Mouse (Mus musculus): ENCODE data around the gene Jph2. TPM values are rescaled to one million over a fixed set of nuclear protein-coding genes. Genes with fewer than 3 reads are reported as not detected.

The Jph2 gene
- total RNA-seq (2014; fragmentation: Nextera tagmentation) (not detected in 2 replicates), total RNA-seq (2017) (not detected in 2 replicates)

DNA sequence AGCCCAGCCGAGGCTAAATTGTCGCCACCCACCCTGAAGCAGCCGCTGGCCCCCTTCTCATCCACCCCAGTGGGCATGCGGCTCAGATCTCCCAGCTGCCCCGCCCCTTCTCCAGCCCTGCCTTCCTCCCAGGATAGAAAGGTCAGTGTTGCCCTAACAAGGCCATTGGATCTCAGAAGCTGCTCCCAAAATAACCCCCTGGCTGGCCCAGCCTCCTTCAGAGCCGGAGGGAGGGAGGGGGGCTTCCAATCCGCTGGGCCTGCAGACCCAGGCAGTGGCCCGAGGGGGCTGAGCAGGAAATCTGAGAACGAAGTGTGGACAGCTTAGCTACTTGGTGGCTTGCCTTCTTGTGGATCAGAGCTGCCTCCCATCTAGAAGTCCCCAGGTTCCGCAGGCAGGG lies at the start of gene Jph2:
Gene Jph2, minus strand, starts transcription at position 89 of the 400 bp plus-strand sequence.
- ATAC-seq (replicated peaks; ENCODE audit: poor library complexity, severe bottlenecking): no peak

DNA sequence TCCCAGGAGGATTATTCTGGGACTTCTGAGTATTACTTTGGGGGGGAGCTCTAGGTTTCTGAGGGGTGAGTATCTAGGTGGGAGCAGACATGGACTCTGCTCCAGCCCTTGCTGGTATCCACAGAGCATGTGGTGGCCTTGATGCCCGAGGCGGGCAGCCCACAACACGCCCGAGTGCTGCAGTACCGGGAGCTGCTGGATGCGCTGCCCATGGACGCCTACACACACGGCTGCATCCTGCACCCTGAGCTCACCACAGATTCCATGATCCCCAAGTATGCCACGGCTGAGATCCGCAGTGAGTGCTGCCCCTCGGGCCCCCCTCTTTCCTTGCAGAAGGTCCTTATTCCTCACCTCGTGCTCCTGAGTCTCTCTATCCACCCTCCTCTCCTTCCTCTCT lies 49.6 kb upstream of the Jph2 start:
- ATAC-seq (replicated peaks; ENCODE audit: poor library complexity, severe bottlenecking): no peak

DNA sequence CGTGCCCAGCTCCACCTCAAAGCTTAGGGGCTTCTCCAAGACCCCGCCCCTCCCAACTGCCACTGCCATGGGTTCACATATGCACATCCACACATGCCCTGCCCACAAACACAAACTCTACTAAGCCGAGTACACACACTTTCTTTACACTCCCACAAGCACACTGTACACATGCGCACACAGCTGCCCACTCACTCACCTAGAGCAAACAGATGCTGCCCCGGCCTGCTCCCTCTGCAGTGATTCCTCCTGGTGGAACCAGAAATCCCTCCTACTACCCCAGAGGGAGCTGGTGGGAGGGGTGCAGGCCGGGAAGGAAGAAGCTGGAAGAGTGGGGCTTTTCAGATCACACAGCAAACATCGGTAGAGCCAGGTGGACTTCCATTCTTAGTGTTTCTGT lies 46.2 kb upstream of the Jph2 start:
- no peak for ATAC-seq (replicated peaks; ENCODE audit: poor library complexity, severe bottlenecking)

DNA sequence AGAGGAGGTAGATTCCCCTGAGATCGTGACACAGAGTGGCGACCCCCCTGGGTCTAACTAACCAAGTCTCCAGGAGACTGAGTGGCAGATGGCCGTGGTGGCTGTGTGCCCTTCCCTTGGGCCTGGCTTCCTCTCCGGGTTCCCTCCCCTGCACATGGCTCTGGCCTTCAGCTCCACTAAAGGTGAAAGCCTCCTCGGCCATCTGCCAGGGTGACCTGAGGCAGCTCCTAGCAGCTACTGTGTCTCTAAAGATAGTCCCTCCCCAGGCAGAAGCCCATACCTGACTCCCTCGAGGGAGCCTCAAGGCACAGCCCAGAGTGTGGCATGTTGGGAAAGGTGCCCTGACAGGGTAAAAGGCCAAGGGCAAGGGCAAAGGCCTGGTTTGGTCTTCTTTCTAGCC lies 45.8 kb upstream of the Jph2 start:
- no peak for ATAC-seq (replicated peaks; ENCODE audit: poor library complexity, severe bottlenecking)

DNA sequence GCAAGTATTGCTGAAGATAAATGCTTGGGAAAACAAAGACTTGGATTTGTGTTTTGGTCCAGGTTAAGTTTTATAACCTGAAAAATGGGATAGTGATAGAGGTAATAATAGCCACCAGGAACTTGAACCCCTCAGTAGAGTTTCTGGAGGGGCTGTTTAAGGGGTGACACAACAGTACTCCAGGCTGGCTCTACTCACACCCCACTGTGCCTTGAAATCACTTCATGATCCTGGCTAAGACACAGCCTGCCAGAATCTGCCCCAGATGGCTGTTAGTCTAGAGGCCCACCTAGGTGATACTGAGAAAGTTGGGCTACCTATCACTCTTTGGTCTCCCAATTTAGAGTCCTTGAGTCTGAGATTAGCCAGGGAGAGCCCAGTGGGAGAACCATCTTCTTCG lies 41.7 kb upstream of the Jph2 start:
- no peak for ATAC-seq (replicated peaks; ENCODE audit: poor library complexity, severe bottlenecking)

DNA sequence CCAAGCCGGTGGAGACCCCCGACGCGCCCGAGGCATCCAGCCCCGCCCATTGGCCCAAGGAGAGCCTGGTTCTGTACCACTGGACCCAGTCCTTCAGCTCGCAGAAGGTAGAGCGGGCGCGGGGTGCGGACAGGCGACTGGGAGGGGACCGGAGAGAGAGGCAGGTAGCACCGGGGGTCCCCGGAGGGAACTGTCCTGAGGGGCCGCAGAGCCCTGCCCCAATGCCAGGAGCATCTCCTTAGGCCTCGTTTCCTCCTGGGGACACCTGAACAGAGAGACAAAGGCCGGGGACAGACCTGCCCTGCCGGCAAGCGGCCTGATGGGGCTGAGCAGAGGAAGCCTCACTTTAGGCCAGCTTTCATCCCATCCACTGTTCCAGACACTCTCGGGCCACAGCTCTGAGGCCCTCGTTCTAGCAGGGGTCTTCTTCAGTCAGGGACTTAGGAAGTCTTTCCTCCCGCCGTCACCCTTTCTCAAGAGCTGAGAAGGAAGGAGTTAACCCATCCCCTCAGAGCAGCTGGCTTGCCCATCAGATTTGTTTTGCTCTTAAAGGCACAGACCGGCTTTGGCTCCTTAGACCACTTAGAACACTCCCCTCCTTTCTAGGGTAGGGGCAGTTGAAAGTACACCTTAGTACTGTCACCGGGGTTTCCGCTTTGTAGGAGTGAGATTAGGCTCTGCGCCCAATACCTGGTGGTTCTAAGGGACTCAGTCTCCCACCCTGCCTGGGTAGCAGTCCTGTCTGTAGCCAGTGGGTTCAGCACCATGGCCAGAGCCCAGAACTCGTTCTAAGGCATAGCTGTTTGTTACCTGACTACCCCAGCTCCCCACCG lies 41.0 kb upstream of the Jph2 start:
- ATAC-seq (replicated peaks; ENCODE audit: poor library complexity, severe bottlenecking): peak; percentile 43; the same call in 1 of the 2 replicates

DNA sequence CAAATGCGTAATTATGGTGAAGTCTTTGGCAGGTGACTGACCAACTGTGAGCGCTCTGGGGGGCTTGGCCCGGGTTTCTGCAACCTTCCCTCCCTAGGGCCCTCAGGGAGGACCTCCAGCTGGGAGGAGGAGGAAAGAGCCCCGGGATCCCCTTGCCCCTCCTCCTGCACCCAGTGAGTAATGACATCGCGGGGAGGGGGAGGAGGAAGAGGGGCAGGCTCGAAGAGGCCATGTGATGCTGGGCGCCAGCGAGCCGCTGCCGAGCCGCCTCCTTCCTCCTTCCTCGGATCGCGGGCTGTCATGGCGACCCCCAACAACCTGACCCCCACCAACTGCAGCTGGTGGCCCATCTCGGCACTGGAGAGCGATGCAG lies 40.4 kb upstream of the Jph2 start, which contains the start of gene Gdap1l1:
Gene Gdap1l1, plus strand, starts transcription at position 231 of the 373 bp plus-strand sequence.
- ATAC-seq (replicated peaks; ENCODE audit: poor library complexity, severe bottlenecking): peak; percentile 40

DNA sequence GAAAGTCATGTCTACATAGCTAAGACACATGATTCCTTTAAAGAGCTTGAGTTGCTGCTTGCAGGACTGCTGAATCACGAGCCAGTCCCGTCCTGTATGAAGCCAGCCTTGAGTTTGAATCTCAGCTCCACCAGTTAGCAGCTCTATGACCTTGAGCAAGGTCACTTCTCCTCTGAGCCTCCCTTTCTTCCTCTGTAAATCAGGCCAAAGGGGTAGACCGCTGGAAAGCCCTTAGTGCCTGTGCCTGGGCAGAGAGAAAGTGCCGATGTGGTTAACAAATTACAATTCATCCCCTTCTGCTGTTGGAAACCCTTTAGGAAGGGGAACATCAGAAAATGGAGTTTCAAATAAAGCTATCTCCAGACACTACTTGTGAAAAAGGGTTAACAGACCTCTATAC lies 40.0 kb upstream of the Jph2 start:
- ATAC-seq (replicated peaks; ENCODE audit: poor library complexity, severe bottlenecking): no peak

DNA sequence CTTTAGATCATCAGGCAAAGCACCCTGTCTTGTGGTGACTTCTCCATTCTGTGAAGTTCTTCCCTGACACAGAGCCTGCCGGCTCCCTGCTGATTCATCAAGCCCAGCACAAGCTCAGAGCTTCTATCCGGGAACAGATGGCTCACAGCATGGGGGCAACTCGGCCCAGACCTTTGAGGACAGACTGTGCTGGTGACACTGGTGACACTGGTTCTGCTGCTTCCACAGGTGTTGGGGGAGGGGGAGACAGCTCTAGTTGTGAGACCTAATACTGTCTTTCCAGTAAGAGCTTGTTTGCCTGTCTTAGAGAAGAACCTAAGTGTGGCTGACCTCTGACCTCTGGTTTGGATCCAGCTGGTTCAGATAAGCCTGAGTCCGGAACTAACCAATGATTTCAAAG lies 36.2 kb upstream of the Jph2 start:
- ATAC-seq (replicated peaks; ENCODE audit: poor library complexity, severe bottlenecking): peak; percentile 20; the same call in 1 of the 2 replicates

DNA sequence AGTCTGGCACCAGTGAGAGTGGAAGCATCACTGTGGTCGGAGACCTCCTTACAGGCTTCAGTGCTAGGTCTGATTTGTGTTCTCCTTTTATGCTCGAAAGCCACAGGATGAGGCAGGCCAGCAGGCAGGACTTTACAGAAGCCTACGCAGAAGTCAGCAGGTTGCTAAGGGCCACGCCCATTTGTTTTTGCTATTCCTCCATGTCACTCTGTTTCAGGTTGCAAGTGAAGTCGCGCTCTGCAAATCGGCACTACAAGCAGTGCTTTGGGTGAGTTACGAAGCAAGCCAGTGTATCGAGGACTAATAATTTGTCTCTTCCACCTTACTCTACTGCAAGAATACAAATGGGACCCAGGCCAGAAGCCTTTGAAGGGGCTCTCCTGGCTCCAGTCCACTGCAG lies 33.5 kb upstream of the Jph2 start:
- ATAC-seq (replicated peaks; ENCODE audit: poor library complexity, severe bottlenecking): no peak

DNA sequence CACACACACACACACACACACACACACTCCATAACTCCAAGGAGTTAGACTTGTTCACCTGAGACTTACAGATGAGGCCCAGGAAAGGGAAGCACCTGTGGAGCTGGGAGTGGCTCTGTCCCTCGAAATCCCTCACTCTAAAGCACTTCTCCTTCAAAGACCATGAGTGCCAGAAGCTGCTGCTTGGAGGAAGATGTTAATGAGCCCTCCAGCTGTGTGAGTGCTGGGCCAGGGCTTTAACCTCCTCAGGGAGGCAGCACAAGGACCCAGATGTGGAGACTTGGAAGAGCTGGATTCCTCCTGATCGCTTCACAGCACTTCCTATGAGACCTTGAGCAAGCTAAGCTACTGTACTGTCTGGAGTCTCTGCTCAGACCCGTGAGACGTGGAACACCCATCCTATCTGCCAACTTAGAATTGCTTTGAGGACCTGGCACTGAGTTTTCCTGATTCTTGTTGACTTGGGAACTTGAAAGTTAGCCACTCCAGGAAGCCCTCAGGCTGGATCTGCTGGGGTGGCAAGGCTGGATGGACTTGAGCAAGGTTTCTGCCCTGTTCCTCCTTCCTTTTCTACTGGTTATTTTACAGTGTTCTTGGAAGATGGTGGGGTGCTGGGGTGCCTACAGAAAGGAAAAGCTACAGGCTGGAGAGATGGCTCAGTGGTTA lies 30.7 kb upstream of the Jph2 start:
- ATAC-seq (replicated peaks; ENCODE audit: poor library complexity, severe bottlenecking): no peak

DNA sequence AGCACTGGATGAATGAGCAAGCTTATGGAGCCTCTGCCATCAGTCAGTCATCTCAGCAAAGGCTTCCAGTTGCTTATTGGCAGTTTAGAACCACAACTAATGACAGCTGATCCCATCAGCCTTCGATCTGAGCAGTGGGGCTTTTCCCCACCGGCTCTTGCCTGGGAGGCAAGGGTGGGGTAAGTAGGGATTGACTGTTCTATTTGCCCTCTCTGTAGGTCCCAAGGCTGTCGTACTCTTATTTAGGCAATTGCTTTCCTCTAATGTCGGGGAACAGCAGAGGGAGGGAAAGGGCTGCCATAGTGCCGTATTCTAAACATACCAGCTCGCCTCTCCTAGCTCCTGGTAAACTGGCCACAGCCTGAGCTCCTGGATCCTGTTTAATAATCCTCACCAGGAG lies 26.8 kb upstream of the Jph2 start, which contains the start of gene Oser1:
Gene Oser1, minus strand, starts transcription at position 101 of the 400 bp plus-strand sequence.
- ATAC-seq (replicated peaks; ENCODE audit: poor library complexity, severe bottlenecking): no peak

DNA sequence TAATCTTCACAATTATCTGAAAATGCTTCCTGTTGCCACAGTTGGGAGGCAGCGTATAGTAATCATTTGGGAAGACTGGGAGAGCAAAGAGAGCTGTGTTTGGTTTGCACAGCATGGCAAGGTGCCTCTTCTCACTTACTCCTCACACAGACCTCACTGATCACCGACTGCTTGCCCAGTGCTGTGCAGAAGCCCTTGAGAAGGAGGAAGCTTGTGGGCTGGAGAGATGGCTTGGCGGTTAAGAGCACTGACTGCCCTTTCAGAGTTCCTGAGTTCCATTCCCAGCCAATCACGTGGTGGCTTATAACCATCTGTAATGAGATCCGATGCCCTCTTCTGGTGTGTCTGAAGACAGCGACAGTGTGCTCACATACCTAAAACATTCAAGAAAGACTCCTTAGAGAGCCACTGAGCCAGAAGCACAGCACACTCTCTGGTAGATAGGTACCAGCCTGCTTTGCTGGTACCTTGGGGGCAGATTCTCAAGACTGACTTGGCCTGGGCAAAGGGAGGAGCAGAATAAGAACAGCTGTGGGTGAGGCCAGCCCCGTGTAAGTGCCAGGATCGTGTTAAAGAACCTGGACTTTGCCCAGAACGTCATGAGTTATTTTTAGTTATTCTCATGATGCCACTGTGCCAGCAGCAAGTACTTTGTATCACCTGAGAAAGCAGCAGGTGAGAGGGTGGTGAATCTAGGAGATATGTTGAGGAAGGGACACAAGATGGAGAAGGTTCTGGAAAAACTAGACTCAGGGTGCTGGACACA lies 25.3 kb upstream of the Jph2 start:
- 0 out of 2 replicates have a peak, but pooled peaks have one; percentile 11 for ATAC-seq (replicated peaks; ENCODE audit: poor library complexity, severe bottlenecking)

DNA sequence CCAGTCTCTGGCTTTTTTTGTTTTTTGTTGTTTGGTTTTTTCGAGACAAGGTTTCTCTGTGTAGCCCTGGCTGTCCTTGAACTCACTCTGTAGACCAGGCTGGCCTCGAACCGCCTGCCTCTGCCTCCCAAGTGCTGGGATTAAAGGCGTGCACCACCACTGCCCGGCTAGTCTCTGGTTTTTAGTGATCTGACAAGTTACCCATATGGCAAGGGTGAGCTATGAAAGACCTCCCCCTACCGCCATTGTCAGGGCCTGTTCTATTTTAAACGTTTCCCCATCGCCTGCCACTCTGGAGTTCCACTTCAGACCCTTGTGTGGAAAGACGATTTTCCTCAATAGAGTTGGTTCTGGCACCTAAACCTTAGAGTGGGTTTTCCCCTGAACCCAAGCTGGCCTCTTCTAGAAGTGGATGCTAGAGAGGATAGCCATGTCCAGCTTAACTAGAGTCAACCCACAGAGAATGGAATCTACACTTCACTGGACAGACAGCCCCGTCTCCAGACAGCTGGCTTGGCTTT lies 22.6 kb upstream of the Jph2 start:
- ATAC-seq (replicated peaks; ENCODE audit: poor library complexity, severe bottlenecking): no peak

DNA sequence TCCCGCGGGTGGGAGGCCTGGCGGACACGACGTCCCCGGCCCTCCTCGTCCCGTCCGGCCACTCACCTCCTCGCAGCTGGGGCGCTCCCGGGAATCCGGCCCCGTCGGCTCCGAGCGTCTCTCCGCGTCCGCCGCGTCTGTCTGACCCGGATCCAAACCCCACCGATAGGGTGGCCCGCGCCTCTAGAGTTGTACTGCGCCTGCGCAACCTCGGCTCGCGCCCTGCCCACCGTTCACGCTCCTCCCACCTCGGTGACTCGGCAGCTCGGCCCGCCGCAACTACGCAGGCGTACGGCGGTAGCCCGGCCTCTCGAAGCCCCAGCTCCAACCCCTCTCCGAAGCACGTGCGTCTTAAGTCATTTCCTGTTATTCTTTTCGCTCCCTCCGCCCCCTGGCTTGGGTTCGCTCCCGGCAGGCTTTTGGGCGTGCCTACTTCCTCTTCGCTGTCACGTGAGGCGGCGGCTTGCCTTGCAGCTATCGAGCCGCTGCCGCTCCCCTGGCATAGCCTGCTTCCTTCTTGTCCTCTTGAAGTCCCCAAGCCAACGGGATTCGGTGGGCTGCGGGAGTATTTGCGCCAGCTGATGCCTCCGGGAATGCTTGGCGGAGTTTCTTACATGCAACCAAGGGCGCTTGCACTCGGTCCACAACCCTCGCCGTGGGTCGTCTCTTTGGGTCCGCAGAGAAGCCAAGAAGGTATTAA lies 21.7 kb upstream of the Jph2 start:
- peak; percentile 81 for ATAC-seq (replicated peaks; ENCODE audit: poor library complexity, severe bottlenecking)

DNA sequence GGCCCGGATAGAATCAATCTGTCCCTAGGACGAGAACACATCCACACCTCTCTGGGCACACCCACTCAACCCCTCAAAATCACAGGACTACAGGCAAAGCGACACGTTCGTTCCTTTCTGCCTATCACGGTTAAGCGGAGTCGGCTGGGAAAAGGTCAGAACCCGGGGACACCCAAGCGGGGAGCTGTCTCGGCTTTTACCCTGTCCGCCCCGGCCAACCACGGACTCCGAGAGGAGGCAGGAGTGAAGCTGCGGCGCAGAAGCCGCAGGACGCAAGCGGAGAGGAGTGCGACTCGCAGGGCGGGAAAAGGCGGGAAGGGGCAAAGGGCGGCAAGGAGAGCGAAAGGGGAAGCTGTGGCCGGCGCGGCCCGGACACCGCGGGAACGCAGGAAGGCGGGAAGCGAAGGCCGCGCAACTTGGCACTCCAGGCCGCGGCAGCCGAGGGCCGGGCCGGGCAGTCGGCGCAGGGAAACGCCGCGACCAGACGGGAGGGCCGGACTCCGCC lies 21.1 kb upstream of the Jph2 start:
- peak; percentile 57 for ATAC-seq (replicated peaks; ENCODE audit: poor library complexity, severe bottlenecking)

DNA sequence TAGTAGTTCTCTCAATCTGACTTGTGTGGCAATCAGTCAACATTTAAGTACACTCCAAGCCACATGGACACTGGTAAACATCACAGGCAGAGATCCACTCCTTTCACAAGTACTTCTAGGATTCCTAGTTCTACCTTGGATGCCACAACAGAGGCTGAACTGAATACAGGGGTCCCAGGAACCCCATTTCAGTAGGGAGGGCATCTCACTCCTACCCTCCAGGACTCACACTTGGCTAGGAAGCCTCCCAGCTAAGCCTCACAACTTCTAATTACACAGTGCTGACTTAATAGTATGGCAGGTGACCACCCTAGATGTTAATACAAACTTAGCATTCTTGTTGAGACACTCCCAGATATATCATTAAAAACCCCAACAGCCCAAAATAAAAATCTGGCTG lies 20.0 kb upstream of the Jph2 start:
- no peak for ATAC-seq (replicated peaks; ENCODE audit: poor library complexity, severe bottlenecking)

DNA sequence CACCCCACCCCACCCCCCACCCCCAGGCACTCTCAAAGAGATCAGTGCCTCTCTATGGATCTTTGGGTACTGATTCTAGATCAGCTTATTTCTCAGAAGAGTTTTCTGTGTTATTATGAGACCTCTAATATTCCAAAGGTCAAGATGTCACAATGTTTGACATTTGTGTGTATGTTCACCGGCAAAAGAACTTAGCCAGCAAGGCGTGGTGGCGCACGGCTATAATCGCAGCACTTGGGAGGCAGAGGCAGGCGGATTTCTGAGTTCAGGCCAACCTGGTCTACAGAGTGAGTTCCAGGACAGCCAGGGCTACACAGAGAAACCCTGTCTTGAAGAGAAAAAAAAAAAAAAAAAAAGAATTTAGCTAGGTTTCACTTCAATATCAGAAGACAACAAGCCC lies 19.2 kb upstream of the Jph2 start:
- no peak for ATAC-seq (replicated peaks; ENCODE audit: poor library complexity, severe bottlenecking)

DNA sequence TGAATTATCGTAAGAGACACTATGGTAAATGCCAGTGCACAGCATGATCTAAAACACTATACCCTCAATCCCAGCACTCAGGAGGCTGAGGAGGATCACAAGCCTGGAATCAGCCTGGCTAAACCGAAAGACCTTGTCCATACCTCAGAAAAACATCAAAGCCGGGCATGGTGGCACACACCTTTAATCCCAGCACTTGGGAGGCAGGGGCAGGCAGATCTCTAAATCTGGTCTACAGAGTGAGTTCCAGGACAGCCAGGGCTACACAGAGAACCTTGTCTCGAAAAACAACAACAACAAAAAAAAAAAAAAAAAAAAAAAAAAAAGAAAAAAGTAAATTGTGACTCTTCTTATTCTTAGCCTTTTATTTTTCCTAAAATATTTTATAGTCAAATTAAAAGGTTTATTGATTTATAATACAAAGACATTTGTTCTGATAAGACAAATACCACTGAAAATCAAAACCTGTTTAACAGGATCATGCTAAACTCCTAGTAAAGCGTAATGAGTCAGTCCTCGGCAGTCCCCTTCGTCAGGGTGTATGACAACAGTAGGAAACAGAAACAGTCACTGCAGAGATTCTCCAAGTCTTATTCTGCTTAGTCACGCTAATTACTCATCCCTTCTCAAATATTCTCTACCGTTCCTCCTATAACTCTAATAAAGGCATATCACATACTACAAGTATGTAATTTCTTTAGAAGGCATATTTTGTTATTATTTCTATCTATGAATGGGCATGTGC lies 15.2 kb upstream of the Jph2 start:
- no peak for ATAC-seq (replicated peaks; ENCODE audit: poor library complexity, severe bottlenecking)

Measured in granulocyte monocyte progenitor cell, adult 5-6 weeks (primary cell).